Mouse (Mus musculus) limb, embryonic 14.5 days (tissue): ENCODE data around the gene Slc22a7. TPM values are rescaled to one million over a fixed set of nuclear protein-coding genes. Genes with fewer than 3 reads are reported as not detected.

Experiments
- ATAC-seq: fragments of 200-750 bp; cut with Nextera tagmentation; 2 replicates; pipeline ENCODE4 v1.8.0; 2017; ENCODE audit warnings: low read depth, moderate number of reproducible peaks, moderate TSS enrichment; ENCODE audit not compliant: low FRiP score
- DNase-seq: peaks from one replicate; pipeline ENCODE4 v3.0.0-alpha.2; 2015; ENCODE audit warnings: low spot score
- H3K27ac ChIP-seq: fragments of 300-500 bp; sonication (generic); replicated peaks from 2 replicates; pipeline ENCODE4 v1.5.1; 2014; ENCODE audit warnings: low read depth, mild to moderate bottlenecking, low read length, moderate library complexity, mixed read lengths
- H3K27me3 ChIP-seq: fragments of 300-500 bp; sonication (generic); 2 replicates; pipeline ENCODE4 v1.6.1; 2014; ENCODE audit warnings: low read length, mixed read lengths; ENCODE audit not compliant: control insufficient read depth, insufficient read depth
- H3K36me3 ChIP-seq: fragments of 300-500 bp; sonication (generic); 2 replicates; pipeline ENCODE4 v1.6.1; 2014; ENCODE audit warnings: mild to moderate bottlenecking, low read length, moderate library complexity, mixed read lengths; ENCODE audit not compliant: control insufficient read depth, insufficient read depth
- H3K4me1 ChIP-seq: fragments of 300-500 bp; sonication (generic); 2 replicates; pipeline ENCODE4 v1.6.1; 2014; ENCODE audit warnings: antibody characterized with exemption, low read length, mixed read lengths; ENCODE audit not compliant: control insufficient read depth, insufficient read depth
- H3K4me2 ChIP-seq: fragments of 300-500 bp; sonication (generic); replicated peaks from 2 replicates; pipeline ENCODE4 v1.6.1; 2014; ENCODE audit warnings: low read depth, mild to moderate bottlenecking, low read length, moderate library complexity; ENCODE audit not compliant: severe bottlenecking
- H3K4me3 ChIP-seq: fragments of 300-500 bp; sonication (generic); replicated peaks from 2 replicates; pipeline ENCODE4 v1.5.1; 2014; ENCODE audit warnings: low read length
- H3K9ac ChIP-seq: fragments of 300-500 bp; sonication (generic); 2 replicates; pipeline ENCODE4 v1.6.1; 2014; ENCODE audit warnings: mild to moderate bottlenecking, low read depth, low read length, moderate library complexity; ENCODE audit not compliant: severe bottlenecking
- H3K9me3 ChIP-seq: fragments of 300-500 bp; sonication (generic); 2 replicates; pipeline ENCODE4 v1.6.1; 2016; ENCODE audit warnings: low read length; ENCODE audit not compliant: control insufficient read depth
- POLR2A ChIP-seq: fragments of 200-500 bp; IDR thresholded peaks from 2 replicates; pipeline ENCODE4 v1.8.0; 2012; ENCODE audit warnings: inconsistent platforms, mild to moderate bottlenecking, moderate library complexity, borderline replicate concordance; ENCODE audit not compliant: insufficient read depth, insufficient read length; ENCODE audit errors: extremely low read depth
- WGBS: fragments of 180-500 bp; shearing (Covaris S2); extraction: QIAGEN DNeasy Blood & Tissue Kit; methylation state at CpG from one replicate; pipeline ENCODE4 v1.1.7; 2014; 5-methylcytosine and 5-hydroxymethylcytosine counted together
- polyA plus RNA-seq, 2 experiments: library from polyadenylated mRNA; depleted of rRNA in 1 of 2; stranded (reverse) in 1 of 2; unstranded in 1 of 2; fragments of >200 nt; fragmentation: Nextera tagmentation in 1 of 2; extraction: Ambion mirVana in 1 of 2; gene quantifications; 2 replicates each; pipeline versions ENCODE4 v1.2.1 to v1.2.3; 2012 to 2014

Gene Slc22a7
- polyA plus RNA-seq, 2 experiments, result not detected

DNA sequence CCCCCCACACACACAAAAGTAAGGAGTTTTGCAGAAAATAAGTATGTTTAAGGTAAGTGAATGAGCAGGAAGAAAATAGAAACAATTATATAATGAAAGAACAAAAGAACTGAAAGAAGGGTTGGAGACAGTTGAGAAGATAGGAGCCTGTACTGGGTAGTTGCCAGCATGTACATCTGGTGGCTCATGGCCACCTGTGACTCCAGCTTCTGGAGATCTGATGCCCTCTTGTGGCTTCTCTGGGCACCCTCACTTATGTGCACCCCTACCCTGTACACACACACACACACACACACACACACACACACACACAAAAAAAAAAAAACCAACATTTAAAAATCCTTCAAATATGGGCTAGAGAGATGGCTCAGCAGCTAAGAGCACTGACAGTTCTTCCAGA, 18.5 kb downstream of the Slc22a7 start:
- no peak for DNase-seq
- H3K9ac ChIP-seq, result no peak overlapping the region
- no peak for TF ChIP-seq POLR2A

DNA sequence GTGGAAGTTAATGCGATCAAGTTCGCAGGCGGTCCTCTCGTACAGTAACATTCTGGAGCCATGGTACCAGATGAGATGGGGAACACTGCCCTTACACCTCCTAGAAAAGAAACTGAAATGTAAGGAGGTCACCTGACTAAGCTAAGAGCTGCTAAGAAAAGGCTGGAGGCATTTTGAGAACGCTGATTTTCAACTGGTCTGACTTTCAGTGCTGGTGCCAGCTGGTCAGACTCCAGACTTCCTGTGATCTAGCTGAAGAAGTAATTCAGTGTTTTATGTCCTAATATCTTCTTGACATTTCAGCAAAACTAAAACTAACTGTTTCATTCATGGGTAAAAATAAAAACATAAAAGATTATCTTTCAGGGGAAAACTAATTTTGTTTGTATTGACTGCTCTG, 19.6 kb downstream of the Slc22a7 start:
- TF ChIP-seq POLR2A, result no peak
- 74% methylated on average over 5 of the region's 5 CpGs for WGBS
- no peak overlapping the region for H3K4me2 ChIP-seq
- no peak overlapping the region for H3K9ac ChIP-seq
- peaks cover 14% of the 10 kb centered on the region for H3K36me3 ChIP-seq
- no peaks in the 10 kb centered on the region for H3K4me1 ChIP-seq
- no peaks in the 10 kb centered on the region for H3K27me3 ChIP-seq
- H3K9me3 ChIP-seq, result no peaks in the 10 kb centered on the region
- DNase-seq (no peak), ATAC-seq (no peak)
- no peak overlapping the region for H3K27ac ChIP-seq
- no peak overlapping the region for H3K4me3 ChIP-seq

More for the DNA sequence above, 18.5 kb downstream of the Slc22a7 start:
- Histone ChIP-seq H3K4me1 (no peaks in the 10 kb centered on the region), H3K27ac (no peak overlapping the region), H3K36me3 (peaks cover 5% of the 10 kb centered on the region; the same call in 1 of the 2 replicates), H3K4me3 (no peak overlapping the region), H3K27me3 (no peaks in the 10 kb centered on the region), H3K9me3 (no peaks in the 10 kb centered on the region), H3K4me2 (no peak overlapping the region)
- ATAC-seq, result no peak

DNA sequence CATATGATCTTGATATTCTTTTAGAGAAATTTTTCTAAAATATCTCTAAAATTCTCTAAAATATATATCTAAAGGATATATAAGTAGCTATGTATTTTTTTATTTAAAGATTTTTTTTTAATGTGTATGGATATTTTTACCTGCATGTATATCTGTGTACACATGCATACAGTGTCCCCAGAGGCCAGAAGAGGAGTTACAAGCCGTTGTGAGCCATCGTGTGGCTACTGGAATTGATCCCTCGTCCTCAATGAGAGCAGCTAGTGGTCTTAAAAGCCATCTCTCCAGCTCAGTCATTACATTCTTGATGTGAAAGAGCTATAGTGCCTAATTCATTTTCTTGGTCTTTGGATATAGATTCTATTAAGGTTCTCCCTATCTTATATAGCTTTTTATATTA, 29.8 kb downstream of the Slc22a7 start:
- Histone ChIP-seq H3K9me3 (no peaks in the 10 kb centered on the region), H3K4me1 (no peaks in the 10 kb centered on the region), H3K36me3 (peaks cover 84% of the 10 kb centered on the region), H3K9ac (no peak overlapping the region), H3K4me3 (no peak overlapping the region), H3K27me3 (no peaks in the 10 kb centered on the region), H3K27ac (no peak overlapping the region), H3K4me2 (no peak overlapping the region)
- no peak for TF ChIP-seq POLR2A
- WGBS, result 40% methylated on average over 3 of the region's 3 CpGs
- DNase-seq (no peak), ATAC-seq (no peak)

DNA sequence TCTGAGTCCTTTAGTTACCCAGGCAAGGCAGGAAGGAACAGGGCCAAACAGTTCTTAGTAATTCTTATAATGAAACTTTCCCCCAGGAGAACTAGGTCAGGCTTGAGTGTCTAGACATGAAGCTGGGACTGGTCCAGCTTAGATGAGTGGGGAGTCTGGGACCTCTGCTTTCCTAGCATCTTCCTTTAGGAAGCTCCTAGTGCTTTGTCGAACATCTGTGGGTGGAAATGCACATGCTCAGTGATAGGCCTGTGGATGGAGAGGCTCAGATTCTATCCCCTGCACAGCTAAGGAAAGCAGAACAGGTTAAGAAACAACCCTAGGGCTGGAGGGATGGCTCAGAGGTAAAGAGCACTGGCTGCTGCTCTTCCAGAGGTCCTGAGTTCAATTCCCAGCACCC, 43.6 kb downstream of the Slc22a7 start:
- Histone ChIP-seq H3K4me3 (no peak overlapping the region), H3K36me3 (peaks cover 57% of the 10 kb centered on the region), H3K9ac (no peak overlapping the region), H3K4me2 (no peak overlapping the region), H3K9me3 (no peaks in the 10 kb centered on the region), H3K27ac (no peak overlapping the region), H3K4me1 (no peaks in the 10 kb centered on the region), H3K27me3 (no peaks in the 10 kb centered on the region)
- no peak for ATAC-seq
- DNase-seq, result no peak
- TF ChIP-seq POLR2A, result no peak
- 80% methylated on average over 1 of the region's 1 CpGs for WGBS

DNA sequence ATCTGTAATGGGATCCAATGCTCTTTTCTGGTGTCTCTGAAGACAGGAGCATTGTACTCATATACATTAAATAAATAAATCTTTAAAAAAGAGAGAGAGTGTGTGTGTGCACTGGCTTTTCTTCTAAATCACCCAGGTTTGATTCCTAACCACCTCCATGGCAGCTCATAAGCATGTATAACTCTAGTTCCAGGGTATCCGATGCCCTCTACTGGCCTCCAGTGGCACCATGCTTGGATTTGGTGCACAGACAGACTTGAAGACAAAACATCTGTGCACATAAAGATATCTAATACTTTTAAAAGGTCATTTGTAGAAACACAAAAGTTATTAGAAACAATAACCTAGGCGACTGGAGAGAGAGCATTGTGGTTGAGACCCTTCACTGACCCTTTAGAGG, 45.2 kb downstream of the Slc22a7 start:
- 57% methylated on average over 2 of the region's 2 CpGs for WGBS
- DNase-seq (peak; percentile 63), ATAC-seq (no peak)
- no peak overlapping the region for H3K9ac ChIP-seq
- H3K4me3 ChIP-seq, result no peak overlapping the region
- no peaks in the 10 kb centered on the region for H3K9me3 ChIP-seq
- no peaks in the 10 kb centered on the region for H3K27me3 ChIP-seq
- H3K4me1 ChIP-seq, result no peaks in the 10 kb centered on the region
- TF ChIP-seq POLR2A, result no peak
- H3K27ac ChIP-seq, result no peak overlapping the region
- H3K36me3 ChIP-seq, result peaks cover 57% of the 10 kb centered on the region
- no peak overlapping the region for H3K4me2 ChIP-seq

DNA sequence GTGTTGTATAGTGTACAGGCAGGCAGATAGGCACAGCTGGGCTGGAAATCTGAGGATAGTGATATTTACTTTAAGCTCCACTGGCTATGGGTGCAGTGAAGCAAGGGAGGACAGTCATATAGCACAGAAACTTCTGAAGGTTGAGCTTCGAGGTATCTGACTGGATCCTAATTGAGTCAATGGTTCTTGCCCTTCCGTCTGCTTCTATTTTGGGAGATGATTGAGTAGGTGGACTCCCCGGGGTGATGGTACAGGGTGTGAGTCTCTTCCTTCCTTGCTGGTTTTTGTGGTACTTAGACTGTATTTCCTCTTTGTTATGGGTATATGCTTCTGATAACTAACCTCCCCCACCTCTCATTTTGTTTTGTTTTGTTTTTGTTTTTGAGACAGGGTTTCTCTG, 50.1 kb downstream of the Slc22a7 start:
- Histone ChIP-seq H3K4me2 (no peak overlapping the region), H3K4me3 (no peak overlapping the region), H3K27ac (no peak overlapping the region), H3K4me1 (peaks cover 9% of the 10 kb centered on the region), H3K27me3 (no peaks in the 10 kb centered on the region), H3K9me3 (no peaks in the 10 kb centered on the region), H3K36me3 (peaks cover 28% of the 10 kb centered on the region), H3K9ac (no peak overlapping the region)
- 87% methylated on average over 3 of the region's 3 CpGs for WGBS
- TF ChIP-seq POLR2A, result no peak
- ATAC-seq (no peak), DNase-seq (no peak)
